Mouse (Mus musculus): Measurements from ENCODE around the gene Slc25a27. TPM values are rescaled to one million over a fixed set of nuclear protein-coding genes. Genes with fewer than 3 reads are reported as not detected.

Gene Slc25a27
- polyA plus RNA-seq, 1 experiment from 2014 or later: 102 TPM

DNA sequence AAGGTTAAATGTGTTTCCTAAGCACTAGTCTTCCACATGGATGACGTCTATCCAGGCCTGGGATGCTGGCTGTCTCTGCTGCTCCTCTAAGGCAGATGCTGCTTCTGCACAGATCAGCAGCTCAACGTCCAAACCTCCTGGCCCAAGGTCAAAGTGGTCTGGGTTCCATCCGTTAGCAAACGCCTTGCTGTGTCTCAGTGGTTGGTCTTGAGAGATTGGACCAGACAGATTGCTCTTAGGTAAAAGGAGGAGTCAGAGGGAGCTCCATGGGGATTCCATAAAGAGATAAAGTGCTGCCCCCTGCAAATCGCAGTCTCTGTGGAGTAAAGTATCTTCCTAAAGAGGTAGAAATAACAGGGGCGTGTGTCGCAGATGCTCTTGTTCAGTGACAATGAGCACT is 23.8 kb downstream of the Slc25a27 start:
- Histone ChIP-seq H3K4me1 (no peaks in the 10 kb centered on the region; the same call in 1 of the 2 replicates), H3K27me3 (no peaks in the 10 kb centered on the region), H3K9me3 (replicated peaks) (no peaks in the 10 kb centered on the region; the same call in 1 of the 2 replicates), H3K27ac (no peak overlapping the region), H3K4me2 (no peak overlapping the region), H3K4me3 (no peak overlapping the region), H3K9ac (no peak overlapping the region), H3K36me3 (ENCODE audit: poor library complexity, severe bottlenecking) (peaks cover 65% of the 10 kb centered on the region)
- no peak for ATAC-seq
- WGBS: 88% methylated on average over 7 of the region's 7 CpGs

DNA sequence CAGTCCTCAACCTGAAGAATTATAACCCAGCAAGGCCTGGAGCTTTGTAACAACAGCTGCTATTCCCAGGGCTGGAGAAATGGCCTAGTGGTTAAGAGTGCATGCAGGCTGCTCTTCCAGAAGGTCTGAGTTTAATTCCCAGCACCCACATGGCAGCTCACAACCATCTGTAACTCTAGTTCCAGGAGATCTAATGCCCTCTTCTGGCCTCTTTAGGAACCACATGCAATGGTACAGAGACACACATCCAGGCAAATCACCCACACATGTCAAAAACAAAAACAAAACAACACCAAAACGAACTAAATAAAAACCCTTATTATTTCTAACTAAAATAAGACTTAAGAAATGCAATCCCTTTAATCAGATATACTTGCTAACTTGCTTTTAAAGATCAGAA is 26.2 kb downstream of the Slc25a27 start:
- no peak for ATAC-seq
- Histone ChIP-seq H3K9ac (no peak overlapping the region), H3K27ac (no peak overlapping the region), H3K27me3 (no peaks in the 10 kb centered on the region), H3K4me3 (no peak overlapping the region), H3K36me3 (ENCODE audit: poor library complexity, severe bottlenecking) (peaks cover 55% of the 10 kb centered on the region), H3K9me3 (replicated peaks) (no peaks in the 10 kb centered on the region; the same call in none of the 2 replicates), H3K4me1 (no peaks in the 10 kb centered on the region; the same call in 1 of the 2 replicates), H3K4me2 (no peak overlapping the region)
- WGBS: 85% methylated on average over 1 of the region's 1 CpGs

DNA sequence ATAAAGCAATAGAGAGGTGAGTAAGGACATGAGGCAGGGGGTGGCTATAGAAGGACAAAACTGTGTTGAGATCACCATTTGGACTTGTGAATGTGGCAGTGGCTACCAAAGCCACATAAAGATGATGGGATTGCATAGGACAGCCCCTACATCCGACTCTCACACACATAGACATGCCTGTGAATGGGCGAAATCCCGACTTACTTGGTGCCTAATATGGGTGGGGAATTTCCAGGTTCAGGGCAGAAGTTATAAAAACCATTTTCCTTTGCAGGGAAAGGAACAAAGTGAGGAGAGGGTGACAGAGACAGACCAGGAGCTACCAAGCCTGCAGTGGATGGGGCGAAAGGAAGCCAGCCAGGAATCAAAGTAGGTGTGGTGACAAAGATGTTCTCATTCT is 29.9 kb downstream of the Slc25a27 start:
- peaks cover 21% of the 10 kb centered on the region for H3K36me3 ChIP-seq (ENCODE audit: poor library complexity, severe bottlenecking)
- no peaks in the 10 kb centered on the region; the same call in none of the 2 replicates for H3K9me3 ChIP-seq (replicated peaks)
- no peak for ATAC-seq
- H3K4me3 ChIP-seq: no peak overlapping the region
- 96% methylated on average over 4 of the region's 4 CpGs for WGBS
- no peaks in the 10 kb centered on the region for H3K27me3 ChIP-seq
- H3K27ac ChIP-seq: no peak overlapping the region
- no peak overlapping the region for H3K9ac ChIP-seq
- H3K4me1 ChIP-seq: no peaks in the 10 kb centered on the region; the same call in 1 of the 2 replicates
- no peak overlapping the region for H3K4me2 ChIP-seq

DNA sequence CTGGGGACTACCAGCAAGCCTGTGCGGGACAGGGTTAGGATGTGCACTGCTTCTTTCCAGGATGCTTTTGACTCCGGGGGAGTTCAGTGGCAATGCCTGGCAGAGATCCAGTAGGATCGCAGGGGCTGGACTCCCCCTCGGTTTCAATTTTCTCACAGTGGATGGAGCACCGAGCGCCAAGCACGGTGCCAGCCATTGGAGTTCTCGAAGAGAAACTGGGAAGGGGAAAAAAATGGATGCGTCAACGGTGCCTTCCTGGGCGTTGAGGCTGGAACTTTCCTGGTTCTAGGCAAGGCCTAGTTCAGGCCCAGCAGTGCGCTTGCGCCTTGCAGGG is 36.6 kb downstream of the Slc25a27 start:
- WGBS: 39% methylated on average over 13 of the region's 13 CpGs
- no peaks in the 10 kb centered on the region for H3K9me3 ChIP-seq (replicated peaks)
- peaks cover 15% of the 10 kb centered on the region for H3K4me1 ChIP-seq
- H3K27ac ChIP-seq: no peak overlapping the region
- peaks cover 39% of the 10 kb centered on the region for H3K27me3 ChIP-seq
- peak; percentile 23; the same call in 1 of the 2 replicates for ATAC-seq
- H3K9ac ChIP-seq: peak overlapping the region; percentile 62; the same call in 1 of the 2 replicates
- peak overlapping the region; percentile 46 for H3K4me3 ChIP-seq
- no peaks in the 10 kb centered on the region for H3K36me3 ChIP-seq (ENCODE audit: poor library complexity, severe bottlenecking)
- H3K4me2 ChIP-seq: peak overlapping the region; percentile 84

DNA sequence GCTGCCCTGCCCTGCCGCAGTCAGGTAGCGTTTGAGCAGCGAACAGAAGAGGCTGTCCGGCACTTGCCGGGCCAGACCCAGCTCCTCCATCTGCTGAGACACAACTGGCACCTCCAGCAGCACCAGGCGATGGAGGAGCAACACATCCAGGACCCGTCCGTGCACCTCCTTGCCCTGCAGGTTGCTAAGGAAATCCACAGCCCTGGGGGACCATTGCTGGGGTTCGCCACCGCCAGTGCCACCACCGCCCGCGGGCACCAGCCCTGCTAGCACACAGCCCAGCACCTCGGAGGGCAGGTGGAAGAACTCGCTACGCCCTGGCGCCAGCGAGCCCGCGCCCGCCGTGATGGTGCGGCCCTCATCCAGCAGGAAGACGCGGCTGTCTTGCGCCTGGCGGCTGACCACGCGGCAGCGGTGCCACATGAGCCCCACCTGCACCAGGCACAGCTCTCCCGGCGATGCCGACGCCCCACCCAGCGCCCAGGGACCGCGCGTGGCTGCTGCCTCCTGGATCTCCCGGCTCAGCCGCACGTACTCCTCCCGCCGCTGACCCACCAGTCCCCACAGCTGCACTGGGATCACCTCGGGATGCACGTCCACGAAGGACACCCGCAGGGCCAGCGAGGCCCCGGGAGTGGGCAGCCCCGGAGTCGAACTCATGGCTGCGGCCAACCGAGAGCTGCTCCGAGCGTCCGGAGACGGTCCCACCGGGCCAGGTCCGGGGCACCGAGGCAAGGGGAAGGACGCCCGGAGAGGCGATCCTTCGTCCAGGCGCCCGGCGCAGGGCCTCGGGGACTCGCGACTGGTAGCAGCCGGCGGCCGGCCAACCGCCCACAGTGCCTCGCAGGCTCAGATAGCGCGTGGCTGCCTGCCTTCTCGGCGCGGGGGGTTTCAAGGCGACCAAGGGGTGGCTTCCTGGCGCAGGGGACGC is 37.3 kb downstream of the Slc25a27 start, which contains the start of gene Tdrd6:
Gene Tdrd6, minus strand, starts transcription at position 804 of the 931 bp plus-strand sequence.
- H3K4me3 ChIP-seq: peak within 1 kb of the TSS; percentile 46
- 1% methylated on average over 76 of the region's 83 CpGs for WGBS
- no peaks in the 10 kb centered on the region for H3K36me3 ChIP-seq (ENCODE audit: poor library complexity, severe bottlenecking)
- peak within 1 kb of the TSS; percentile 84 for H3K4me2 ChIP-seq
- no peaks in the 10 kb centered on the region for H3K9me3 ChIP-seq (replicated peaks)
- peaks cover 39% of the 10 kb centered on the region for H3K27me3 ChIP-seq
- peaks cover 15% of the 10 kb centered on the region for H3K4me1 ChIP-seq
- peak within 1 kb of the TSS; percentile 62 for H3K9ac ChIP-seq
- ATAC-seq: peak; percentile 73
- no peak within 1 kb of the TSS for H3K27ac ChIP-seq

DNA sequence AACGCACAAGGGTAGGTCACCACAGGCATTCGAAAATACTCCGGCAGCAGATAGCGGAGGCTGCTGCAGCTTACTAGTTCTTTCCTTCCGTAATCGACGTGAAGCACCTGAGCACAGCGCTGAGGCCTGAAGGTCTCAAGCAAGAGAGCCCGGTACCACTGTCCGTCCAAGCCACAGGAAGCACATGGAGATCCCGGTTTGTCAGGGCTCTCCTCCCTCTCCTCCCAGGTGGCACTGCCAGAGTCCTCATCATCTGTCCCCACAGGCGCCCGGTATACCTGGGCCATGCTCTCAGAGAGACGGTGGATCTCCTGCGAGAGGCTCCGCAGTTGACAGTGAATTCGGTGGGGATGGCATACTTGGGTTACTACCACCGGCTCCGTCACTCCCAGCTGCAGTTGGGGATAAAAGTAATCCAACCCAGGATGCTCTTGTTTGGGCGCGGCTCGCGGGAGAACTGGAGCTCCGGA is 38.0 kb downstream of the Slc25a27 start:
- no peaks in the 10 kb centered on the region; the same call in 1 of the 2 replicates for H3K9me3 ChIP-seq (replicated peaks)
- WGBS: 16% methylated on average over 24 of the region's 24 CpGs
- peak overlapping the region; percentile 46 for H3K4me3 ChIP-seq
- no peak overlapping the region for H3K27ac ChIP-seq
- H3K9ac ChIP-seq: peak overlapping the region; percentile 62
- H3K4me2 ChIP-seq: peak overlapping the region; percentile 84
- no peaks in the 10 kb centered on the region for H3K36me3 ChIP-seq (ENCODE audit: poor library complexity, severe bottlenecking)
- H3K27me3 ChIP-seq: peaks cover 39% of the 10 kb centered on the region
- peak; percentile 26 for ATAC-seq
- peaks cover 15% of the 10 kb centered on the region for H3K4me1 ChIP-seq

DNA sequence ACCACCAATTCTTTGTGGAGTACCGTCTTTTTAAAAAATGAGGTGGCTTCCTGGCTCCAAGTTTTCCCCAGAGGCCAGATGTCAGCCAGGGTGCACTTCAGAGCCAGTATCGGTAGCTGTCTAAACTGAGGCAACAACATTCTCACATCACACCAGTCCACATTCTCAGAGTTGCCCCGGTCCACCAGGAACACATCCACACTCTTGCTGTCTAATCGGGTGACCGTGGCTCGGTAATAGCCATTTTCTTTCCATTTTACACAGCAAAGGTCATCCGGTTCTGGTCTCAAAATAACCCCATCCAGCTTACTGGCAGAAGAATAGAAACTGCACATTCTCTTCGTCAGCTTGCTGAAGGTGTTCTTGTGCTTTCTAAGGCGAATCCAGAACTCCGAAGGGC is 38.8 kb downstream of the Slc25a27 start:
- Histone ChIP-seq H3K36me3 (ENCODE audit: poor library complexity, severe bottlenecking) (no peaks in the 10 kb centered on the region), H3K9ac (no peak overlapping the region), H3K9me3 (replicated peaks) (no peaks in the 10 kb centered on the region; the same call in 1 of the 2 replicates), H3K4me3 (no peak overlapping the region), H3K27me3 (peaks cover 39% of the 10 kb centered on the region), H3K4me1 (peaks cover 15% of the 10 kb centered on the region), H3K27ac (no peak overlapping the region), H3K4me2 (no peak overlapping the region)
- no peak for ATAC-seq
- 94% methylated on average over 10 of the region's 10 CpGs for WGBS

DNA sequence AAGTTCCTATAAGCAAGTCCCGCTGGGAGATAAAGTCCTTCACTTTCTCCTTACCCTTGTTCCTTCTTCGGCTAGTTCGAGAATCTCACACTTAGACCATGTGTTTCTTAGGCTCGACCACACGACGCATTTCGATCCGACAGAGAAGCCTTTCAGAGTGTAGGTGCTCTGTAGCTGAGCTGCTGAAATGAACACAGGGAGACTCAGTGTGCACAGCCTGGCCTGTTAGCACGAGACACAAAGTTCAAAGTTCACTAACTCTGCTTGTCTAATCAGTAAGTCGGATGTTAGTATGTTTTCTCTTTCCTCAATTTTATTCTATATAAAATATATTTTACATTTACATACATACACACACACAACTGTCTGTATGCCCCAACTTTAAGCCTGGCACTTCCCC is 44.9 kb downstream of the Slc25a27 start:
- Histone ChIP-seq H3K9me3 (replicated peaks) (no peaks in the 10 kb centered on the region; the same call in 1 of the 2 replicates), H3K27ac (no peak overlapping the region), H3K4me3 (no peak overlapping the region), H3K36me3 (ENCODE audit: poor library complexity, severe bottlenecking) (no peaks in the 10 kb centered on the region), H3K4me2 (no peak overlapping the region), H3K27me3 (no peaks in the 10 kb centered on the region), H3K4me1 (no peaks in the 10 kb centered on the region), H3K9ac (no peak overlapping the region)
- 92% methylated on average over 10 of the region's 10 CpGs for WGBS
- ATAC-seq: no peak

DNA sequence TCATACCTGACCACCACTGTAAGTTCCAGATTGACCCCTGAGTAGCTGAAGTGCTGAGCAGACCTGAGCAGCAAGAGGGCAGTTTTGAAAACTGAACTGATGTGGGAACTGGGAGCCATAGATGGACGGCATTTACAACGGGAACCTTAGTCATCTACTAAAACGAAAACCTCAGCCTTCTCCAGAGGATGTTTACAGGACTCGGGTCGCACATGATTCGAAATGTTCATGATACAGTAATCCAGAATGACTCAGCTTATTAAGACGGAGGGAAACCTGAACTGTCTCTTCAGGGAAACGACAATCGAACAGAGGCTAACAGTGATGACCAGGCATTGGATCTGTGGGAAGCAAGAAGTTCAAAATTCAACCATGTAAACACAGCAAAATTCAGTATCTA is 47.9 kb downstream of the Slc25a27 start:
- Histone ChIP-seq H3K4me3 (no peak overlapping the region), H3K27me3 (no peaks in the 10 kb centered on the region), H3K27ac (no peak overlapping the region), H3K9ac (no peak overlapping the region), H3K4me1 (no peaks in the 10 kb centered on the region), H3K4me2 (no peak overlapping the region), H3K9me3 (replicated peaks) (no peaks in the 10 kb centered on the region; the same call in 1 of the 2 replicates), H3K36me3 (ENCODE audit: poor library complexity, severe bottlenecking) (no peaks in the 10 kb centered on the region)
- ATAC-seq: no peak
- 92% methylated on average over 9 of the region's 9 CpGs for WGBS

DNA sequence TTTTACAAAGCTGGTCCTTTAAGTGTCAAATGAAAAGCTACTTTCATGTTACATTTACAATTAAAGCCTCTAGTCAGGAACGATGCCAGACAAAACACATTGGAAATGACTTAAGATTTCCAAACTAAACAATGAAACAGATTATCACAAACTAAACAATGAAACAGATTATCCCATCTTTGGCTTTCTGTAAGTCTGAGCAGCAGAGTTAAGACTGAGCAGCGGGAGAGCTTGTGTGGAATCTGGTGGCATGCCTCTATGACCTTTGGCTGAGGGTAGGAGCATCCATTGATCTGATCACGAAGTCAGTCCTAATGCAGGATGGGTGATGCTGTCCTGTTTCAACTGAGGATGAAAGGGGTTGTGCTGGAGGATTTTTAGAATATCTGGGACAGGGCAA is 54.8 kb downstream of the Slc25a27 start:
- H3K27me3 ChIP-seq: no peaks in the 10 kb centered on the region
- H3K4me3 ChIP-seq: no peak overlapping the region
- no peak overlapping the region for H3K27ac ChIP-seq
- H3K4me2 ChIP-seq: no peak overlapping the region
- no peaks in the 10 kb centered on the region for H3K36me3 ChIP-seq (ENCODE audit: poor library complexity, severe bottlenecking)
- no peaks in the 10 kb centered on the region for H3K4me1 ChIP-seq
- WGBS: 67% methylated on average over 3 of the region's 3 CpGs
- H3K9ac ChIP-seq: no peak overlapping the region
- no peak for ATAC-seq
- no peaks in the 10 kb centered on the region for H3K9me3 ChIP-seq (replicated peaks)

DNA sequence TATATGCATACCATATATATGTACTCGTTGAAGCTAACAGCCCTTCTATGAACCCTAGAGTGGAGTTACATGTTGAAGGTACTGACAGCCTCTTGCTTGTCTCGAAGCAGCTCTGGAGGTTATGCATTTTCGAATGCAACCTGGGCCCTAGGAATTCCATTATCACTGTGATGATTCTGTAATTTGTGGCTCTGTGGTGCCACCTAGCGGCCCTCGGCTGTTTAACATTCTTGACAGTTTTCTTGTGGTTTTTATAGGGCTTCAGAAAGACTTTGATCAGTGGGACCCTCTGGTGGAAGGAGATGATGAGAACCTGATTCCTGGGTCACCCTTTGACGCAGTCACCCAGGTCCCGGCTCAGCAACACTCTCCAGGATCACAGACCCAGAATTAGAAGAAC is 55.4 kb downstream of the Slc25a27 start:
- WGBS: 20% methylated on average over 7 of the region's 7 CpGs
- Histone ChIP-seq H3K27ac (no peak overlapping the region), H3K9ac (no peak overlapping the region), H3K9me3 (replicated peaks) (no peaks in the 10 kb centered on the region), H3K27me3 (no peaks in the 10 kb centered on the region), H3K4me3 (no peak overlapping the region), H3K36me3 (ENCODE audit: poor library complexity, severe bottlenecking) (no peaks in the 10 kb centered on the region), H3K4me2 (no peak overlapping the region), H3K4me1 (no peaks in the 10 kb centered on the region)
- peak; percentile 69 for ATAC-seq

DNA sequence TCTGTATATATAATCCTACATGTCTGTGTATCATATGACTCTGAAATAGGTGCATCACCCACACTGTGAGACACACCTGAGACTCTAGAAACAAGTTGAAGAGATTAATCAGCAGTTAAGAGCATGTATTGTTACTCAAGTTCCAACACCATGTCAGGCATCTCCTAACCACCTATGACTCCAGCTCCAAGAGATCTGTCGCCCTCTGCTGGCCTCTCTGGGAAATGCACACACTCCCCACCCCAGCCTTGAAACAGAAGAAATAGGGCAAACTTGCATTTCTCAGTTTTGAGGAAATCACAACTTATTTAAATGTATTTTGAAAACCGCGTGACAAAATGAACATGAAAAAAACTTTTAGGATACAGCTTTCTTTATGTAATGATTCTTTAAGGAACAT is 60.3 kb downstream of the Slc25a27 start:
- Histone ChIP-seq H3K27me3 (no peaks in the 10 kb centered on the region), H3K9me3 (replicated peaks) (no peaks in the 10 kb centered on the region), H3K4me1 (no peaks in the 10 kb centered on the region), H3K9ac (no peak overlapping the region), H3K4me3 (no peak overlapping the region), H3K27ac (no peak overlapping the region), H3K4me2 (no peak overlapping the region), H3K36me3 (ENCODE audit: poor library complexity, severe bottlenecking) (no peaks in the 10 kb centered on the region)
- ATAC-seq: peak; percentile 59; the same call in 1 of the 2 replicates
- WGBS: 12% methylated on average over 3 of the region's 3 CpGs

Measured in forebrain, embryonic 13.5 days (tissue).